Mouse (Mus musculus) erythroblast, embryonic 14.5 days (primary cell): ENCODE results near the gene Gfod2.

Experiments
- GATA1 ChIP-seq: IDR thresholded peaks from 2 replicates; pipeline ENCODE4 v1.6.1; 2012; ENCODE audit warnings: low read length, inconsistent platforms, mixed read lengths
- TAL1 ChIP-seq: IDR thresholded peaks from 3 replicates; pipeline ENCODE4 v1.6.1; 2012; ENCODE audit warnings: low read length, inconsistent platforms, mixed read lengths

- TF ChIP-seq GATA1: no peak
- TF ChIP-seq TAL1: no peak
Observed at GRCm38 (mm10) chr8:105687512-105687911, 71.0 kb downstream of the Gfod2 start.
